In the genomic region with DNA sequence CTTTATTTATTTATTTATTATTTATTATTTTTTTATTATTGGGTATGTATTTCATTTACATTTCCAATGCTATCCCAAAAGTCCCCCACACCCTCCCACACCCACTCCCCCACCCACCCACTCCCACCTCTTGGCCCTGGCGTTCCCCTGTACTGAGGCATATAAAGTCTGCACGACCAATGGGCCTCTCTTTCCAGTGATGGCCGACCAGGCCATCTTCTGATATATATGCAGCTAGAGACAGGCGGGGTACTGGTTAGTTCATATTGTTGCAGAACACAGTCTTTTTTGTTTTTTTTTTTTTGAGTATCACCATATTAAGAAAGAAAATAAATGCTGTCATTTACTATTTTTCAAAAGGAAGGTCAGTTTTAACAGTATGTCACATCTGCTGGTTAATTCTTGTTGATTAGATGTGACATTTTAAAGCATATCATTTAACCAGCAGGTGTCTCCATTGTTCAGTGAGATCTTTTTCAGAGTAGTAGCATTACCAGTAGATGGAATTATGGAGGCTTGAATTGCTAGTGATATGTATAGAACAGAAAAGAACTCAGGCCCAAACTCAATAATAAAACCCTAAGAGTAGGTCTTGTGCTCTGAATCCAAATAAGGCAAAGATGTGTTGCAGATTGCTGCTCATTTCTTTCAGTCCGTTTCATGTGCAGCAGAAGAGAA, we compare ENCODE assay signal across 8 mouse cellular contexts. TPM values are rescaled to one million over a fixed set of nuclear protein-coding genes. Genes with fewer than 3 reads are reported as not detected.
A peak's percentile ranks its signal among the peaks of the same experiment; 100 is the strongest.
DNase-seq lines count a peak whose midpoint lies in the region; ATAC-seq and TF ChIP-seq lines count a peak whose summit lies in the region.
"Not testable (repeated sequence)": the region's sequence is repeated elsewhere in the genome, so short reads cannot be mapped to it uniquely, and the experiment has no call there.

No protein-coding gene starts in this region.

- WGBS in forebrain, embryonic 14.5 days, result 76% methylated on average over 4 of the region's 5 CpGs
- 82% methylated on average over 4 of the region's 5 CpGs for WGBS in intestine, postnatal 0 days
- WGBS in lung, postnatal 0 days, result 79% methylated on average over 4 of the region's 5 CpGs
- 62% methylated on average over 4 of the region's 5 CpGs for whole genome bisulfite sequencing in midbrain, embryonic 16.5 days

- TF ChIP-seq CTCF in intestine, postnatal 0 days (IDR thresholded peaks at IDR 0.05; ENCODE audit: low read depth), result peak; percentile 63
- peak; percentile 59 for TF ChIP-seq CTCF in lung, postnatal 0 days (IDR thresholded peaks at IDR 0.05)

- H3K4me2 ChIP-seq in forebrain, embryonic 14.5 days (ENCODE audit: low read length); intestine, postnatal 0 days (replicated peaks; ENCODE audit: low read depth); lung, postnatal 0 days (replicated peaks; ENCODE audit: low read depth, low read length); midbrain, embryonic 16.5 days (ENCODE audit: low read length): not testable (repeated sequence)

- not testable (repeated sequence) for H3K4me3 ChIP-seq in forebrain, embryonic 14.5 days (ENCODE audit: low read depth, low read length); intestine, postnatal 0 days (ENCODE audit: low read depth, low read length); lung, postnatal 0 days (ENCODE audit: low read depth, low read length); midbrain, embryonic 16.5 days (ENCODE audit: low read depth, low read length)

- not testable (repeated sequence) for H3K27me3 ChIP-seq in forebrain, embryonic 14.5 days (replicated peaks; ENCODE audit: control insufficient read depth, insufficient read depth, low read length); intestine, postnatal 0 days (replicated peaks; ENCODE audit: control insufficient read depth, insufficient read depth, low read length); lung, postnatal 0 days (replicated peaks; ENCODE audit: insufficient read depth, low read length); midbrain, embryonic 16.5 days (ENCODE audit: control insufficient read depth, insufficient read depth, low read depth, low read length)

- peak; percentile 50 for DNase-seq in cerebellum, adult 9-10 months
- DNase-seq in forebrain, embryonic 14.5 days (ENCODE audit: low spot score), result peak; percentile 70
- DNase-seq in lung, postnatal 0 days (ENCODE audit: low spot score), result peak; percentile 32
- peak; percentile 17 to 18 for DNase-seq in right cerebral cortex, adult 2 months (ENCODE audit: low spot score in 2 of 2)

- not testable (repeated sequence) for H3K27ac ChIP-seq in forebrain, embryonic 14.5 days (ENCODE audit: low read depth, low read length); intestine, postnatal 0 days (ENCODE audit: low read depth, low read length); lung, postnatal 0 days (ENCODE audit: low read length); midbrain, embryonic 16.5 days (ENCODE audit: low read length)

- not testable (repeated sequence) for H3K4me1 ChIP-seq in forebrain, embryonic 14.5 days (ENCODE audit: control insufficient read depth, insufficient read depth, low read length); intestine, postnatal 0 days (replicated peaks; ENCODE audit: control insufficient read depth, insufficient read depth, low read length); lung, postnatal 0 days (ENCODE audit: insufficient read depth, low read depth, low read length); midbrain, embryonic 16.5 days (ENCODE audit: control insufficient read depth, insufficient read depth, low read length)

- H3K36me3 ChIP-seq in forebrain, embryonic 14.5 days (ENCODE audit: control insufficient read depth, insufficient read depth, low read length); intestine, postnatal 0 days (ENCODE audit: control insufficient read depth, insufficient read depth); lung, postnatal 0 days (ENCODE audit: insufficient read depth, low read length); midbrain, embryonic 16.5 days (ENCODE audit: control insufficient read depth, insufficient read depth, low read length): not testable (repeated sequence)

- not testable (repeated sequence) for H3K9ac ChIP-seq in forebrain, embryonic 14.5 days (ENCODE audit: low read length); intestine, postnatal 0 days (ENCODE audit: low read depth, low read length); lung, postnatal 0 days (replicated peaks; ENCODE audit: low read depth); midbrain, embryonic 16.5 days (ENCODE audit: low read depth, low read length)

- TF ChIP-seq EP300 in lung, postnatal 0 days (IDR thresholded peaks at IDR 0.05), result not testable (repeated sequence)

- H3K9me3 ChIP-seq in forebrain, embryonic 14.5 days (replicated peaks; ENCODE audit: control insufficient read depth, low read length); intestine, postnatal 0 days (ENCODE audit: control insufficient read depth); lung, postnatal 0 days (ENCODE audit: low read length); midbrain, embryonic 16.5 days (replicated peaks; ENCODE audit: control insufficient read depth, low read length, poor library complexity, severe bottlenecking): not testable (repeated sequence)

- peak; percentile 51 for ATAC-seq in CD4-positive, CD25-positive, alpha-beta regulatory T cell, adult 4 months
- ATAC-seq in forebrain, embryonic 14.5 days, result peak; percentile 74
- ATAC-seq in hematopoietic stem cell, adult 5-6 weeks (replicated peaks in 1 of 2; ENCODE audit: insufficient read depth in 1 of 2, low FRiP score in 2 of 2, low TSS enrichment in 1 of 2, low read depth in 1 of 2, poor library complexity in 2 of 2, severe bottlenecking in 2 of 2), result peak; percentile 68 to 82; a peak in 2 of 4 replicates
- ATAC-seq in intestine, postnatal 0 days; lung, postnatal 0 days: not testable (repeated sequence)
- ATAC-seq in midbrain, embryonic 16.5 days, result peak; percentile 60; the same call in 1 of the 2 replicates

RNA-seq across cellular contexts. Expression of a gene that starts 7.9 kb away (rescaled TPM):
- 100 to 1,000 TPM in 1 of 2 experiments, 10 to 100 TPM in 1; 95.6 to 104 TPM for polyA plus RNA-seq in CD4-positive, CD25-positive, alpha-beta regulatory T cell, adult 4 months (2017; shearing (Covaris generic))
- 68.2 and 70.1 TPM in 2 replicates for polyA plus RNA-seq in forebrain, embryonic 14.5 days (2014; fragmentation: Nextera tagmentation; extraction: Ambion mirVana)
- 78.0 and 86.6 TPM in 2 replicates for total RNA-seq in hematopoietic stem cell, adult 5-6 weeks (2017)
- 12.7 and 13.1 TPM in 2 replicates for polyA plus RNA-seq in intestine, postnatal 0 days (2015; fragmentation: Nextera tagmentation; extraction: Ambion mirVana)
- polyA plus RNA-seq in lung, postnatal 0 days (2015; fragmentation: Nextera tagmentation; extraction: Ambion mirVana), result 33.3 and 37.7 TPM in 2 replicates
- polyA plus RNA-seq in midbrain, embryonic 16.5 days (2015; fragmentation: Nextera tagmentation; extraction: Ambion mirVana), result 57.9 and 66.3 TPM in 2 replicates

Comparison
In these comparisons a context has a peak if more than half of its experiments do, and no peak if none do; other contexts are left out.
1. DNase-seq: peak in every context shown above with its lines; median percentile 70 in forebrain, embryonic 14.5 days; 50 in cerebellum, adult 9-10 months; 32 in lung, postnatal 0 days; 18 in right cerebral cortex, adult 2 months.